Mouse (Mus musculus) kidney, postnatal 25 days (tissue): ENCODE results near the gene Cdan1.
"Not testable (repeated sequence)": the region's sequence is repeated elsewhere in the genome, so short reads cannot be mapped to it uniquely, and the experiment has no call there.

Experiments used
- DNase-seq, 2 experiments: peaks; one replicate each; pipeline ENCODE4 v3.0.0; 2021; ENCODE audit warnings: mixed read lengths in 2 of 2

Gene Cdan1

GRCm38 (mm10) chr2:120745496-120745895 is 104.4 kb downstream of the Cdan1 start:
- no peak for DNase-seq

- no peak for DNase-seq
Measured at GRCm38 (mm10) chr2:120731877-120732530, 117.9 kb downstream of the Cdan1 start.

DNA sequence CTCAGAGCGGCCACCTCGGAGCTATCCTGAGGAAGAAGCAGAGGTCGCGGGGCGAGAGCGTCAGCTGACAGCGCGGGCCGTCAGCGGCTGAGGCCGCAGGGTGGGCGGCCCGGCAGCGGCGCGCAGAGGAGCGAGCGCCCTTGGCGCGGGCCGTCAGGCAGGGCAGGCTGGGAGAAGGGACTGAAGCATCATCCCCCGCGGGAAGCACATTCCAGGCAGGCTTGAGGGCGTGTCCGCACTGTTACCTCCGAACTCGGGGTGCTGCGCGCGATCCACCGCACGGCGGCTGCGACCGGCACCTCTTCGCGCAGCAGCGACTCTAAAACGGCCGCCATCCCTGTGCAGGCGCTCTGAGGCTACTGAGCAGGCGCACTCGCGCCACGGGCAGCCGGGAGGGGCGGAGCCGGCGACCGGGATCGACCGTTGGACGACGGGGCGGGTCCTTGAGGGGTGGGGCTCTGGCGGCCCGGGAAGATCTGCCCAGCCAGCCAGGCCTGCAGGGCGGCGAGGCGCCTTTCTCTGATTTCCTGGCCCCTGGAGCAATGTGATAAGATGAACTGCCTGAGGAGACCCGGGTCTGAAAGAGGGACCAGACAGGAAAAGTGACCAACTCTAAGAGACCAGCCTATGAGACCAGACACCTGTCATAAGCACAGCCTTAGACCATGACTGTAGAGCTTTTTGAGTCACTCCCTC is 118.6 kb downstream of the Cdan1 start:
- peak; percentile 95 to 98 for DNase-seq

DNA sequence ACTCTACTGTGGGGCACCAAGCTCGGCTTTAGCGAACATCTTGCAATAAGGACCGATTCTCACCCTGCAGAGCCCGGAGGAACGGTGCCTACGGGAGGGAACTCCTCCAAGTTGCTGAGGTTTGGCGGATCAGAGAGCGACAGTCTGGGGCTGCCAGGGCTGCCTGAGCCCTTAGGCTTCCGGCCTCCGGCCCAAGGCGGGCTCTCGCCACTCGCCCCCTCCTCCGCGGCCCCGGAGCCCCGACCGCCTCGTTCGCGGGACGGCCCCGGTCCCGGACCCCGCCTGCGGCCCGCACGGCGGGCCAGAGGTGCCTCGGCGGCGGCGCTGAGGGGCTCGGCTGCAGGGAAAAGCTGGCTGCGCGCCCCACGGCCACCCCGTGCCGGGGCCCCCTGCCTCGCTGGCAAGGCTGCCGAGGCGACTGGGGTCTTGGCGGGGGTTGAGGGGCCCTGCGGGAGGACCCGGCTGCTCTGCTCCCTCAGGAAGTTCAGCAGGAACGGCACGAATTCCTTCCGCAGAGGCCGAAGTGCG is 119.2 kb downstream of the Cdan1 start:
- peak in 1 of 2 experiments; percentile 39 for DNase-seq

DNA sequence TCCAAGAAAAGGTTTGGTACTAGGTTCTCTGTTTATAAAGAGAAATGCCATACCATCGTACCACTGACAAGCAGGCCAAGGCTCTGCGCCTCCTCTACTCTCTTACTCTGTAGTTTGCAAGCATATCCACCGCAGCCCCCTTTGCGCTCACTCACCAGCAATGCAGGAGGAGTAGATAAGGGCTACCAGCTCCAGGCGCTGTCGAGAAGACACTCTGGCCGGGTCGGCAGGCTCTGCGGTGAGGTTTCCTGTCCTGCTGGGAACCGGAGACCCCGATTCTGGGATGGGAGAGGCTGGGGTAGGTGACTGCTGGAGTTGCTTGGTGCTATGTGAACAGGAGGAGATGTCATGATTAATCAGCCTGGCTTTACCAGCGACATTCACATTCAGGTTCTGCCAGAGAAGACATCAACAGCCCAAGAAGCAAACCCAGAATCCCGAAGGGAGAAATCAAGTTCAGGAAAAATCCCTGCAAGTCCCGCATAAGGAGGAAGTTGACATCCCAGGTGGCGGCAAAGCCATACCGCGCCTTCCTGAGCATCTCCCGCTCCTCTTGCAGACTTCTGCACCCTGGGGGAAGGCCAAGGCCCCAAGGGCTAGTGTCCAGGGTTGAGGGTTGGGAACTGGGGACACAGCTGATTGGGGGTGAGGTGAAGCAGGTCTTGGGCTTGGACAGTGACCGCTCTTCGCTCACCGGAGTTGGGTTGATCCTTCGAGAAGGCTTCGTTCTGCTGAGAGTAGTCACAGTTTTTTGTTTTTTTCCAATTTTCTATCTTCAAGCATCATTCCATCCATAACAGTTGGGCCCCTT is 119.9 kb downstream of the Cdan1 start:
- DNase-seq = peak in 1 of 2 experiments; percentile 39

GRCm38 (mm10) chr2:120724176-120724575 is 125.8 kb downstream of the Cdan1 start:
- DNase-seq = no peak

DNA sequence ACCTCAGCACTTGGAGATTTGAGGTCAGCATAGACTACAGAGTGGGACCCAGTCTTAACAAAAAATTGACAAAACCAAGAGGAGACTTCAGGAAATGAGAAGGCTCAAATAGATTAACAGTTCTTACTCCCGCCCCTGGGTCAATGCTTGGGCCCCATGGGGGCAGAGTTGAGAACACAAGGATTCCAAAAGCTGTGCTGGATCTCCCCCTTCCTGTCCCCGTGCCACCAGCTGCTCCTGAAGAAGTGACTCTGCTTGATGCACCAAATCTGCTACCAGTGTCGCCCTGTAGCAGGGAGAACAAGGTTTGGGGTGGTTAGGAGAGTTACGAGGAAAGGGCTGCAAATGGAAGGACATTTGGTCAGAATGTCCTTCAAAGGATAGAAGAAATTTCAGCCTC is 126.3 kb downstream of the Cdan1 start:
- no peak for DNase-seq

GRCm38 (mm10) chr2:120722491-120722890 is 127.4 kb downstream of the Cdan1 start:
- no peak for DNase-seq

DNA sequence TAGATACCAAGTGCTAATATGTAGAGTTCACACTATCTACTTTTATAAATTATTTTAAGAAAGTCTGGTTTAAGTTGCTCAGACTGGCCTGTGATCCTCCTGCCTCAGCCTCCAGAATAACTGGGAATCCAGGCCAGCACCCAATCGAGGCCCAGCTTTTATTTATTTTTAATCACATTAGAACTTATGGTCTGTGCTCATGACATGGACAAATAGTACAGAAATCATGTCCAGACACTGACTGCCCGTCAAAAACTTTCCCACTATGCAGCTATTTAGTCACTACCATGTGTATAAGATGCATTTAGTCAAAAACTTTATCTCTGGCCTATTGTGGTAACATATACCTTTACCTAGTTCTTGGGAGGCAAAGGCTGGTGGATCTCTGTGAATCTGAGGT is 128.0 kb downstream of the Cdan1 start:
- DNase-seq = no peak

- DNase-seq = no peak
Measured at GRCm38 (mm10) chr2:120720821-120721220, 129.1 kb downstream of the Cdan1 start.

GRCm38 (mm10) chr2:120718496-120718895 is 131.4 kb downstream of the Cdan1 start:
- peak in 1 of 2 experiments; percentile 10 for DNase-seq

DNA sequence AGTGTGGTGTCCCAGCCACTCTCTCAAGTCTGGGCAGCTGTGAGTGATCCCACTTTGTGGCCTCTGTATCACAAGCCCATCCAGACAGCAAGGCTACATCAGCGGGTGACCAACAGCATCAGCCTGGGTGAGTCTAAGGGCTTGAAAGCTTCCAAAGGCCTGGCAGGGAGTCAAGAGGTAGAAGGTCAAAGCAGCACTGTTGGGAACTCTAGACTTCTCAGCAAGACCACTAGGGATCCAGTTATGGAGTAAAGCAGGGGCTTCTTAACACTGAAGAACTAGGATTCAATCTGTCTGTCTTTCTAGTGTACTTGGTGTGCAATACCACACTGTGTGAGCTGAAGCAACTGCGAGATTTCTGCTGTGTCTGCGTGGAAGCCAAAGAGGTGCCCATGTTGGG is 136.5 kb downstream of the Cdan1 start:
- DNase-seq = peak in 1 of 2 experiments; percentile 29

DNA sequence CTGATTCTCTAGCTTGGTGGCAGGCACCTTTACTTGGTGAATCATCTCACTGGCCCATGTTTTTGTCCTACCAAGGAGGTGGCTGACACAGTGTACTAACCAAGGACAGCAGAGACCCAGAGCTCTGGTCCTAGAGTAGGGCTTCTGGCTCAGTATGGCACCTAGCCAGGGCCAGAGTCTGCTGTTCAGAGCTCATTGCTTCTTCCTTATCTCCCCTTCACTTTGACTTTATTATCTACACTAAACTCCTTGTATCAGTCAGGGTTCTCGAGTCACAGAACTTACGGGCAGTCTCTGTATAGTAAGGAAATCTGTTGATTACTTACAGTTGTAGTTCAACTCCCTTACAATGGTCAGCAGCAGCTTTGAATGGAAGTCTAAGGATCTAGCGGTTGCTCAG is 139.0 kb downstream of the Cdan1 start:
- DNase-seq = no peak

GRCm38 (mm10) chr2:120710154-120710553 is 139.8 kb downstream of the Cdan1 start:
- no peak for DNase-seq

- peak in 1 of 2 experiments; percentile 0 for DNase-seq
Measured at GRCm38 (mm10) chr2:120707041-120707440, 142.9 kb downstream of the Cdan1 start.

DNA sequence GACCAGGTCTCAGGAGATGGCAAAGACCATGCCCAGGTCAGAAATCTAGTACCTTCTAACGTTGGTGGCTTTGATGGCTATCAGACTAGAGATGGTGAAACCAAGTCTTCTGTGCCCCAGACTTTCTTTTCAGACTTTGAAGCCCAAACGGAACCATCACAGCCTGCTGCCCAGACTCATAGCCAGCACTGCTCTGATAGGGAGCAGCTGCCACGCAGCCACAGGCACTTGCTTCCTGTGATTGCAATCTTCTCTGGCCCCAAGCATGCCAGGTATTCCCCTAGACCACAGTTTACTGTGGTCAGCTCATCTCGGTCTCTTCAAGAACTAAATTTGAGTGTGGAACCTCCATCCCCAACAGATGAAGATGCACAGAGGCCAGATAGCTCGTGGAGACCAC is 147.3 kb downstream of the Cdan1 start:
- peak in 1 of 2 experiments; percentile 5 for DNase-seq

DNA sequence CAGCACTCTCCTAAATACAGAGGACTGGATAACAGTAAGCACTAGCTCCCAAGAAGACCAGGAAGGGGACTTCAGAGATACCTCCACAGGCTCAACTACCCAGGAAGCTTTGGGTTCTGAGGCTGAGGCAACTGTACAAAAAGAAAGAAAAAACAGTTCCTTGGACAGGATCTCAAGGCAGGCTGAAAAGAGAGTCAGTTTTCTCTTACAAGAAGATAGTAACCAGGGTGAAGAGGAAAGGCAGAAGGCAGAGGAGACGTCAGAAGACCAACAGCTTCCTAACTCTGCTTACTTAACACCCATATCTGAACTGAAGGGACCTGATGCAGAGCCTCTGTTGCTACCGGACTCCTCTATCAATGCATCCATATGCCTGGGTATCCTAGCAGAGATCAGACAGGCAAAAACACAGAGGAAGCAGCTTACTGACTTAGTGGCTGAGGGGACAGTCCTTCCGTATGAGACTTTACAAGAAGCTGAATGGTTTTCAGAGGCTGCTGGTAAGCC is 149.5 kb downstream of the Cdan1 start:
- no peak for DNase-seq

DNA sequence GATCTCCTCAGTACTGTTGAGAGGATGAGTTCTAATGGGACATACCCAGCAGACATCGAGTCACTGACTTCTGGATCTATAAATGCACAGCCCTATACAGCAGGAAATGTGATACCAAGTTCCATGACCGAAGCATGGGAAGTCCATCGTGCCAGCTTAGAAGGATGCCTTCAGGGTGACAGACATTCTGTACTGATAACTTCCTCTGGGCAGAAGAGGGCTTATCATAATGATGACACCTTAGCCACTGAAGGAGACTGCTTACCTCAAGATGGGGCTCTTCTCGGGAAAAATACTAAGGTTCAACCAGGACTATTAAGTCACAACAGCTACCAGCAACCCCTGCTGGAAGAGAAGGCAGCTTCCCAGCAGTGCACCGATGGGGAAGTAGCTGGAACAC is 152.2 kb downstream of the Cdan1 start:
- DNase-seq = no peak

- DNase-seq = not testable (repeated sequence)
Measured at GRCm38 (mm10) chr2:120681151-120681550, 168.8 kb downstream of the Cdan1 start.

DNA sequence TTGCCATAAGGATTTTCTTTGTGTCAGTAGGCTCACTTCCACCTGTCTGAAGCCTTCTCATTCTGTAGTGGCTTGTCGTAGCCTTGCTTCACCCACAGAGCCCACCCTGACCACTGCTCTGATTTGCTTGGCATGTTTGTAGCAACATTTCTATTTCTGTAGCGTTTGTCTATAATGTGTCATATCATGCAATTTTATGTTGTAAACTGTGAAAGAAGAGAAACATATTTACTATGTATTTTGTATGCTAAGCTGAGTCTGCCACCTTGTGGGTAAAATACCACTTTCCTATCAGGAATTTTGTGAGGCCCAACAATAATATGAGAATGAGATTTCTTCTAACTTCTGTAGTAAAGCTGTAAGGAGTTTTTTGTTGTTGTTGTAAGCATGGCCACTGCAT is 179.7 kb downstream of the Cdan1 start:
- DNase-seq = no peak

DNA sequence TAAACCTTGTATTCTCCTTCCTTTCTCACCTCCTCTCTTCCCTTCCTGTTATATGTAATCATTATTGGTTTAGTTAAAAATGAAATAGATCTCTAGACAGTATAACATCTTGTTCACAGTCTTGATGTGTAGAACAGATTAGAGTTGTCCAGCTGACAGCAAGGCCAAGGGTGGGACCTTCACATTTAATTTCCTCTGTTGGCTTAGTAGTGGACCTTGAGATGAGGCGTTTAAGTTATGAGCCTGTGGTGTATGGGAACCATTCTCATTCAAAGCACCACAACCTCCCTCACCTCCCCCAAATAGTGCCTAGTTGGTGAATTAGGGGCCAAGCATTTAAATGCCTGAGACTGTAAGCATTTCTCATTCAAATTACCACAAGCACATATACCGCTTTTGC is 182.5 kb downstream of the Cdan1 start:
- no peak for DNase-seq
